Mouse (Mus musculus) small intestine, adult 2 months (tissue): ENCODE measurements around the gene Sptbn4.

Source experiments
- CTCF ChIP-seq: fragments of 200-500 bp; IDR thresholded peaks from 2 replicates; pipeline ENCODE4 v1.5.1; 2012; ENCODE audit warnings: low read depth, mild to moderate bottlenecking, control low read depth, inconsistent platforms, low read length, moderate library complexity, mixed read lengths; ENCODE audit not compliant: insufficient replicate concordance, insufficient read length; ENCODE audit errors: extremely low read depth
- POLR2A ChIP-seq: fragments of 200-500 bp; IDR thresholded peaks from 2 replicates; pipeline ENCODE4 v1.6.1; 2012; ENCODE audit warnings: low read depth, mild to moderate bottlenecking, control low read depth, inconsistent platforms, low read length, moderate library complexity

- no peak for TF ChIP-seq CTCF
- TF ChIP-seq POLR2A: no peak
Measured at GRCm38 (mm10) chr7:27319411-27319810, 128.1 kb downstream of the Sptbn4 start.
